Mouse (Mus musculus): Measurements from ENCODE around the gene Theg. TPM values are rescaled to one million over a fixed set of nuclear protein-coding genes. Genes with fewer than 3 reads are reported as not detected.

Theg gene
- polyA plus RNA-seq, 1 experiment = not detected

DNA sequence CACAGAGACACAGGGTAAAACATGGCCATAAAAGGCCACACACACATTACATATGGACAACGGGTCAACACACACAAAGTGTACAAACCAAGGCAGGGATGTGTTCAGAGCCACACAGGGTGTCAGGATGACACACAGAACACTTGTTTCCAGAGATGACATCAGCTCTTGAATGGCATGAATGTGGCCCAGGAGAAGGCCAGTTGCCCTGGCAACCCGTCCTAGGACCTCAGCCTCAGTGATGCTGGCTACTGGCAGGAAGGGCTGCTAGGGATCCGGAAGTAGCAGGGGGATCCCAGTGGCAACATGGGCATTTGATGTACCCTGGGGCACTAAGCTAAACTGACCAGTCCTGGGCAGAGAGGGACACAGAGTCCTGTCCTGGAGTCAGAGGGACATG, 22.1 kb upstream of the Theg start:
- Histone ChIP-seq H3K27ac (ENCODE audit: insufficient read depth, low read depth, low read length) (no peak overlapping the region), H3K36me3 (ENCODE audit: control insufficient read depth, insufficient read depth, low read length) (no peaks in the 10 kb centered on the region), H3K27me3 (replicated peaks; ENCODE audit: control insufficient read depth, insufficient read depth, low read length) (peaks cover 2% of the 10 kb centered on the region; the same call in 1 of the 2 replicates), H3K4me3 (ENCODE audit: insufficient read depth, low read depth, low read length) (no peak overlapping the region), H3K4me1 (ENCODE audit: control insufficient read depth, insufficient read depth, low read length) (no peaks in the 10 kb centered on the region)
- WGBS = 80% methylated on average over 3 of the region's 3 CpGs
- DNase-seq = no peak
- TF ChIP-seq POLR2A (IDR thresholded peaks at IDR 0.05; ENCODE audit: low read depth, low read length) (no peak), CTCF (conservative IDR thresholded peaks at IDR 0.05; ENCODE audit: insufficient read depth, insufficient read length, low read depth, low read length) (no peak)

DNA sequence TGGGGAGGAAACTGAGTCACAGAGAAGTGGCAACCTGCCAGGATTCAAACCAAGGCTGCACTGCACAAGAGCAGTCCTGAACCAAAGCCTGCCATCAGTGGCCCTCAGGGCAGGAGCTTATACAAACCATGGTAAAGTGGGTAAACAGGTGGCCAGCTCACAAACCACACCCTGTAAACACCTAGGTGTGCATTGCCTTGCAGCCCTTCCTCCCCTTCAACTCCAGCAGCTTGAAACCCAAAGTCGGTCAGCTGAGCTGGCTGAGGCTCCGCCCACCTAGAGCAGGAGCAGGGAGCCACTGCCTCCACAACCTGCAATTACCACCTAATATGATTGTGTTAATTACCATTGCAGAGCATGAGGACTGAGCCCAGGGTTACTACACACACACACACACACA, 20.8 kb upstream of the Theg start:
- TF ChIP-seq CTCF (conservative IDR thresholded peaks at IDR 0.05; ENCODE audit: insufficient read depth, insufficient read length, low read depth, low read length) (no peak), POLR2A (IDR thresholded peaks at IDR 0.05; ENCODE audit: low read depth, low read length) (no peak)
- no peak overlapping the region for H3K27ac ChIP-seq (ENCODE audit: insufficient read depth, low read depth, low read length)
- 37% methylated on average over 2 of the region's 2 CpGs for WGBS

DNA sequence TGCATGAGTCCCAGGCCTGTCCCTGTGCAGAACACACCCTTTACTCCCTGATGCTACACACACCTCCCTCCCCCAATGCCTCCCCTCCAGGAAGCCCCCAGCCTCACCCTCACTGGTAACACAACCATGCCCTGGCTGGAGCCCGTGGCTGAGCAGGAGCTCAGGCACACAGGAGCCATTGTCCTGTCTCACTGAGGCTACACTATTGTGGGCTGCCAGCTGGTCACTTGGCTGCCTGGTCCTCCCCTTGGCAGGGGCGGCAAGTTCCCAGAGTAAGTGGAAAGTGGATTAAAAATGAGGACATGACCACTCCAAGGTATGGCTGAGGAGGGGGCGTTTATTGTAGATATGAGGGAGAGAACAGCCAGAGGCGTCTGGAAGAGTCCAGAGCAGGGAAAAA, 19.4 kb upstream of the Theg start:
- WGBS = 68% methylated on average over 4 of the region's 4 CpGs
- no peak for DNase-seq
- H3K4me3 ChIP-seq (ENCODE audit: insufficient read depth, low read depth, low read length) = no peak overlapping the region
- H3K27ac ChIP-seq (ENCODE audit: insufficient read depth, low read depth, low read length) = no peak overlapping the region
- no peaks in the 10 kb centered on the region for H3K4me1 ChIP-seq (ENCODE audit: control insufficient read depth, insufficient read depth, low read length)
- TF ChIP-seq CTCF (conservative IDR thresholded peaks at IDR 0.05; ENCODE audit: insufficient read depth, insufficient read length, low read depth, low read length) = no peak
- no peaks in the 10 kb centered on the region for H3K36me3 ChIP-seq (ENCODE audit: control insufficient read depth, insufficient read depth, low read length)
- no peaks in the 10 kb centered on the region for H3K27me3 ChIP-seq (replicated peaks; ENCODE audit: control insufficient read depth, insufficient read depth, low read length)

More for the DNA sequence above, 20.8 kb upstream of the Theg start:
- Histone ChIP-seq H3K4me1 (ENCODE audit: control insufficient read depth, insufficient read depth, low read length) (no peaks in the 10 kb centered on the region), H3K36me3 (ENCODE audit: control insufficient read depth, insufficient read depth, low read length) (no peaks in the 10 kb centered on the region), H3K4me3 (ENCODE audit: insufficient read depth, low read depth, low read length) (no peak overlapping the region), H3K27me3 (replicated peaks; ENCODE audit: control insufficient read depth, insufficient read depth, low read length) (no peaks in the 10 kb centered on the region)
- DNase-seq = no peak

DNA sequence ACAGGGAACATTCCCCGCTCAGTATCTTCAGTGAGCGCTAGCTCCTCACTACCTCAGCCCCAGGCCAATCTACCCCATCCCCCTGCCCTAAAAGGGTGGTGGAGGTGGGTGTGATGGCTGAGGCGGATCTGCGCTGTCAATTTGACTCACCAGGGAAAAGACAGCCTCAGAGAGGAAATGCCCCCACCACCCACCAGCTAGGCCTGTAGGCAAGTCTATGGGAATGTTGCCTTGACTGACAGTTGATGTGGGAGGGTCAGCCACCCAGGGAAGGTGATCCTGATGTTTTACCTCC, 10.8 kb upstream of the Theg start:
- Histone ChIP-seq H3K36me3 (ENCODE audit: control insufficient read depth, insufficient read depth, low read length) (no peaks in the 10 kb centered on the region), H3K4me3 (ENCODE audit: insufficient read depth, low read depth, low read length) (no peak overlapping the region), H3K27ac (ENCODE audit: insufficient read depth, low read depth, low read length) (no peak overlapping the region), H3K27me3 (replicated peaks; ENCODE audit: control insufficient read depth, insufficient read depth, low read length) (no peaks in the 10 kb centered on the region), H3K4me1 (ENCODE audit: control insufficient read depth, insufficient read depth, low read length) (no peaks in the 10 kb centered on the region)
- DNase-seq = no peak
- TF ChIP-seq POLR2A (IDR thresholded peaks at IDR 0.05; ENCODE audit: low read depth, low read length) (no peak), CTCF (conservative IDR thresholded peaks at IDR 0.05; ENCODE audit: insufficient read depth, insufficient read length, low read depth, low read length) (no peak)
- 75% methylated on average over 4 of the region's 4 CpGs for WGBS

DNA sequence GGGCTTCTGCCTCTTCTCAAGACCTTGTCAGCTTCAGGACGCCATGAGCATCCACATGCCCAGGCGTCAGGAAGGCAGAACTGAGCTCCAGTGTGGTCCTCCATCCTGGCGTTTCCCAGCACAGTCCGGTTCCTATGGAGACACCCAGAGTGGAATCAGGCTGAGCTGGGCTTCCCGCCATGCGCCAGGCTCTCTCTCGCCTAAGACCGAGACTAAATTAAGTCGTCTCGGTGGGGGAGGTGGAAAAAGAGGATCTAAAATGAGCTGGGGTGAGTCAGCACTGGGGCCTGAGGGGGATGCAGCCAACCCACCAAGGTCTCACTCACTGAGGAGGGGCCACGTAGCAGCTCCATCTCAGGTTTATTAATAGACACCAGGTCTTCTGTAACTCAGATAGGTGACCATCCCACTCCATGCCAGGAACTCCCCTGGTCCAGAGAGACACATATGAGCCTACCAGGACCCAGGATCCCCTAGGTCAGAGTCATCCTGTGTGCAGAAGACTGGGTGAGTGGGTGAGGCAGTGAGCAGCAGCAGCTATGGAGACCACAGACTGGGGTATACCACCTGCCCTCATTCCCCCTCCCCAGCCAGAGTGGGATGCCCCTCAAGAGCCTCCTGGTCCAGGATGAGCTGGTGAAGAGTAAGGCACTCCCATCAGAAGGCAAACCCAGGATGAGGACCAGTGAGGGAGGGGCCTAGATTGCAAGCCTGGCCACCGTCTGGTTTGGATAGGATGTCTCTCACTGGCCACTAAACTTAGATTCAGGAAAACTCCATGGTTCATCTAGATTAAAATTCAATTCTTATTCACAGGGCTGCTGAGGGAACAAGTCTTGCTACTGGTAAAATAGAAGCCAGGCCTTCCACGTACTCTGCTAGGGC, 10.2 kb upstream of the Theg start:
- Histone ChIP-seq H3K4me1 (ENCODE audit: control insufficient read depth, insufficient read depth, low read length) (no peaks in the 10 kb centered on the region), H3K36me3 (ENCODE audit: control insufficient read depth, insufficient read depth, low read length) (no peaks in the 10 kb centered on the region), H3K4me3 (ENCODE audit: insufficient read depth, low read depth, low read length) (no peak overlapping the region), H3K27ac (ENCODE audit: insufficient read depth, low read depth, low read length) (no peak overlapping the region), H3K27me3 (replicated peaks; ENCODE audit: control insufficient read depth, insufficient read depth, low read length) (no peaks in the 10 kb centered on the region)
- TF ChIP-seq CTCF (conservative IDR thresholded peaks at IDR 0.05; ENCODE audit: insufficient read depth, insufficient read length, low read depth, low read length) (no peak), POLR2A (IDR thresholded peaks at IDR 0.05; ENCODE audit: low read depth, low read length) (no peak)
- no peak for DNase-seq
- WGBS = 40% methylated on average over 13 of the region's 13 CpGs

DNA sequence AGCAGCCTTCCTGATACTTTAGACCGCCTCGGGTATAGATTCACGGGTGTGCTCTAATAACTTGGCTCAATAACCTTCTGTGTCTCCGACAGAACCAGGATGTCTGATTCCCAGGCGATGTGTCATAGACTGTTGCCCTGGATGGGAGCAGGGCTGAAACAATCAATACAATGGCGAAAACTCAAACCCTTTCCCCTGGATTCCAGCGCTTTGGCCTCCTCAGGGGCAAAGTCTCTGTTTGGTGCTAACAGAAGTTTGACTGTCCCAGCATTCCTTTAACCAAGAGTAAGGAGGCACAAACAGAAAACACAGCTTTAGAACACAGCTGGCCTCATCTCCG, 8.4 kb upstream of the Theg start:
- DNase-seq = no peak
- no peak overlapping the region for H3K4me3 ChIP-seq (ENCODE audit: insufficient read depth, low read depth, low read length)
- no peaks in the 10 kb centered on the region for H3K36me3 ChIP-seq (ENCODE audit: control insufficient read depth, insufficient read depth, low read length)
- no peaks in the 10 kb centered on the region for H3K4me1 ChIP-seq (ENCODE audit: control insufficient read depth, insufficient read depth, low read length)
- H3K27ac ChIP-seq (ENCODE audit: insufficient read depth, low read depth, low read length) = no peak overlapping the region
- no peak for TF ChIP-seq POLR2A (IDR thresholded peaks at IDR 0.05; ENCODE audit: low read depth, low read length)
- TF ChIP-seq CTCF (conservative IDR thresholded peaks at IDR 0.05; ENCODE audit: insufficient read depth, insufficient read length, low read depth, low read length) = no peak
- no peaks in the 10 kb centered on the region for H3K27me3 ChIP-seq (replicated peaks; ENCODE audit: control insufficient read depth, insufficient read depth, low read length)
- 60% methylated on average over 8 of the region's 8 CpGs for WGBS

DNA sequence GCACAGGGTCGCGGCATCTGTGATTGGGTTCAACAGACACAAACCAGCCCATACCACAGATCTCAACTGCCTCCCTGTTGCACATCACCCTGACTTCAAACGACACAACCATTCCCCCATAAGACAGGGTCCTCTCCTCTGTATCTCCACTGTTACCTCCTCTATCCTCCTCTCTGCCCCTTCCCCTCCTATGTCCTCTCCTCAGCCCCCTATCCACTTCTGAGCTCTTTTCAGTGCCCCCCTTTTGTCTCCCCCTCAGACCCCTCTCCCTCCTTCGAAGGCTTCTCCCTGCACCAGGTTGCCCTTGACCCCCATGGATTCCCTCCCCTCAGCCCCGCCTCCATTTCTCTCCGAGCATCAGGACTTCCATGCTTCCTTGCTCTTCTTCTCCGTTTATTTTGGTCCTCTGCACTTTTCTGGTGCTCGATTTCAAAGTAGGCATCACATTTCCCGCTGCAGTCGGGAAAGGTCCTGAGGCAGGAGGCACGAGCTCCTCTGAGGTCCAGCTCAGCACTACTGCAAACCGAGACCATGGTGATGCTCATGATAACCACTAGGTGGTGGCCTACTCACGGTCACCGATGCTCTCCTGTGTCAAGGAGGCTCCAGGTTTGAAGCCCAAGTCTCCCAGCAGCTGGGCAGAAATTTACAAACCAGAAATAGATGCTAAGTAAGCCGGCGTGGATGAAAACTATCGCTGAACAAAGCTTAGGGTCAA, 7.9 kb upstream of the Theg start:
- no peaks in the 10 kb centered on the region for H3K4me1 ChIP-seq (ENCODE audit: control insufficient read depth, insufficient read depth, low read length)
- TF ChIP-seq POLR2A (IDR thresholded peaks at IDR 0.05; ENCODE audit: low read depth, low read length) (no peak), CTCF (conservative IDR thresholded peaks at IDR 0.05; ENCODE audit: insufficient read depth, insufficient read length, low read depth, low read length) (peak; percentile 97)
- DNase-seq = peak; percentile 69
- no peak overlapping the region for H3K27ac ChIP-seq (ENCODE audit: insufficient read depth, low read depth, low read length)
- WGBS = 13% methylated on average over 17 of the region's 17 CpGs
- no peaks in the 10 kb centered on the region for H3K27me3 ChIP-seq (replicated peaks; ENCODE audit: control insufficient read depth, insufficient read depth, low read length)
- H3K4me3 ChIP-seq (ENCODE audit: insufficient read depth, low read depth, low read length) = no peak overlapping the region
- no peaks in the 10 kb centered on the region for H3K36me3 ChIP-seq (ENCODE audit: control insufficient read depth, insufficient read depth, low read length)

All from kidney, adult 2 months (tissue).